Mouse (Mus musculus): Measurements from ENCODE around the gene Gas7. TPM values are rescaled to one million over a fixed set of nuclear protein-coding genes. Genes with fewer than 3 reads are reported as not detected.

The Gas7 gene
- 3.0 TPM in 1 of 2 replicates, not detected in the other for polyA plus RNA-seq (2012; ENCODE audit: insufficient read depth, low replicate concordance)

GRCm38 (mm10) chr11:67454874-67455526, at the start of gene Gas7:
Gene Gas7, plus strand, starts transcription at chr11:67455437.
- TF ChIP-seq GATA1 (IDR thresholded peaks at IDR 0.05; ENCODE audit: borderline replicate concordance, low read length) (no peak), FLI1 (IDR thresholded peaks at IDR 0.05; ENCODE audit: low read length) (no peak)
- peaks cover 77% of the 10 kb centered on the region for H3K27me3 ChIP-seq (replicated peaks)

GRCm38 (mm10) chr11:67414346-67414940, 40.8 kb upstream of the Gas7 start:
- H3K4me3 ChIP-seq (replicated peaks): no peak overlapping the region
- H3K36me3 ChIP-seq (replicated peaks; ENCODE audit: low read length): no peaks in the 10 kb centered on the region
- H3K27me3 ChIP-seq (replicated peaks): peaks cover 14% of the 10 kb centered on the region
- TF ChIP-seq FLI1 (IDR thresholded peaks at IDR 0.05; ENCODE audit: low read length) (no peak), GATA1 (IDR thresholded peaks at IDR 0.05; ENCODE audit: borderline replicate concordance, low read length) (no peak)
- no peaks in the 10 kb centered on the region for H3K9me3 ChIP-seq
- no peaks in the 10 kb centered on the region for H3K4me1 ChIP-seq

More at GRCm38 (mm10) chr11:67454874-67455526, at the start of gene Gas7:
- peak within 1 kb of the TSS; percentile 87 for H3K4me3 ChIP-seq (replicated peaks)
- 0 out of 2 replicates have a peak, but pooled peaks cover 10% of the 10 kb centered on the region for H3K9me3 ChIP-seq
- peaks cover 38% of the 10 kb centered on the region for H3K4me1 ChIP-seq
- no peaks in the 10 kb centered on the region for H3K36me3 ChIP-seq (replicated peaks; ENCODE audit: low read length)

GRCm38 (mm10) chr11:67423575-67423974, 31.7 kb upstream of the Gas7 start:
- H3K27me3 ChIP-seq (replicated peaks): peaks cover 19% of the 10 kb centered on the region
- no peak for TF ChIP-seq FLI1 (IDR thresholded peaks at IDR 0.05; ENCODE audit: low read length)
- no peak for TF ChIP-seq GATA1 (IDR thresholded peaks at IDR 0.05; ENCODE audit: borderline replicate concordance, low read length)
- no peaks in the 10 kb centered on the region for H3K4me1 ChIP-seq
- no peaks in the 10 kb centered on the region for H3K9me3 ChIP-seq
- no peak overlapping the region for H3K4me3 ChIP-seq (replicated peaks)
- H3K36me3 ChIP-seq (replicated peaks; ENCODE audit: low read length): no peaks in the 10 kb centered on the region

- Histone ChIP-seq H3K27me3 (replicated peaks) (peaks cover 9% of the 10 kb centered on the region), H3K4me3 (replicated peaks) (no peak overlapping the region), H3K36me3 (replicated peaks; ENCODE audit: low read length) (no peaks in the 10 kb centered on the region), H3K4me1 (no peaks in the 10 kb centered on the region), H3K9me3 (peaks cover 9% of the 10 kb centered on the region)
- TF ChIP-seq FLI1 (IDR thresholded peaks at IDR 0.05; ENCODE audit: low read length) (no peak), GATA1 (IDR thresholded peaks at IDR 0.05; ENCODE audit: borderline replicate concordance, low read length) (no peak)
Measured at GRCm38 (mm10) chr11:67428196-67428595, 27.0 kb upstream of the Gas7 start.

GRCm38 (mm10) chr11:67429836-67430235, 25.4 kb upstream of the Gas7 start:
- TF ChIP-seq FLI1 (IDR thresholded peaks at IDR 0.05; ENCODE audit: low read length) (no peak), GATA1 (IDR thresholded peaks at IDR 0.05; ENCODE audit: borderline replicate concordance, low read length) (no peak)
- no peaks in the 10 kb centered on the region for H3K4me1 ChIP-seq
- H3K9me3 ChIP-seq: peaks cover 9% of the 10 kb centered on the region
- H3K4me3 ChIP-seq (replicated peaks): no peak overlapping the region
- H3K36me3 ChIP-seq (replicated peaks; ENCODE audit: low read length): no peaks in the 10 kb centered on the region
- peaks cover 11% of the 10 kb centered on the region for H3K27me3 ChIP-seq (replicated peaks)

- no peaks in the 10 kb centered on the region for H3K4me1 ChIP-seq
- H3K27me3 ChIP-seq (replicated peaks): peaks cover 7% of the 10 kb centered on the region
- no peak overlapping the region for H3K4me3 ChIP-seq (replicated peaks)
- peaks cover 9% of the 10 kb centered on the region for H3K9me3 ChIP-seq
- TF ChIP-seq FLI1 (IDR thresholded peaks at IDR 0.05; ENCODE audit: low read length): no peak
- H3K36me3 ChIP-seq (replicated peaks; ENCODE audit: low read length): no peaks in the 10 kb centered on the region
Measured at GRCm38 (mm10) chr11:67431116-67431645, 24.1 kb upstream of the Gas7 start.

GRCm38 (mm10) chr11:67431864-67432263, 23.4 kb upstream of the Gas7 start:
- H3K4me1 ChIP-seq: no peaks in the 10 kb centered on the region
- H3K9me3 ChIP-seq: peaks cover 9% of the 10 kb centered on the region
- no peak for TF ChIP-seq FLI1 (IDR thresholded peaks at IDR 0.05; ENCODE audit: low read length)
- no peak for TF ChIP-seq GATA1 (IDR thresholded peaks at IDR 0.05; ENCODE audit: borderline replicate concordance, low read length)
- H3K27me3 ChIP-seq (replicated peaks): peaks cover 6% of the 10 kb centered on the region
- H3K36me3 ChIP-seq (replicated peaks; ENCODE audit: low read length): no peaks in the 10 kb centered on the region
- H3K4me3 ChIP-seq (replicated peaks): no peak overlapping the region

- Histone ChIP-seq H3K27me3 (replicated peaks) (peaks cover 5% of the 10 kb centered on the region), H3K4me1 (no peaks in the 10 kb centered on the region), H3K9me3 (peaks cover 9% of the 10 kb centered on the region), H3K4me3 (replicated peaks) (no peak overlapping the region), H3K36me3 (replicated peaks; ENCODE audit: low read length) (no peaks in the 10 kb centered on the region)
- TF ChIP-seq GATA1 (IDR thresholded peaks at IDR 0.05; ENCODE audit: borderline replicate concordance, low read length) (no peak), FLI1 (IDR thresholded peaks at IDR 0.05; ENCODE audit: low read length) (no peak)
Measured at GRCm38 (mm10) chr11:67433763-67434162, 21.5 kb upstream of the Gas7 start.

- no peaks in the 10 kb centered on the region; the same call in 1 of the 2 replicates for H3K4me1 ChIP-seq
- H3K27me3 ChIP-seq (replicated peaks): peaks cover 21% of the 10 kb centered on the region
- TF ChIP-seq FLI1 (IDR thresholded peaks at IDR 0.05; ENCODE audit: low read length) (no peak), GATA1 (IDR thresholded peaks at IDR 0.05; ENCODE audit: borderline replicate concordance, low read length) (no peak)
- no peak overlapping the region for H3K4me3 ChIP-seq (replicated peaks)
- H3K9me3 ChIP-seq: no peaks in the 10 kb centered on the region
- H3K36me3 ChIP-seq (replicated peaks; ENCODE audit: low read length): no peaks in the 10 kb centered on the region
Measured at GRCm38 (mm10) chr11:67438746-67439145, 16.5 kb upstream of the Gas7 start.

Data from megakaryocyte, embryonic 14.5 days (primary cell).